Mouse (Mus musculus): Measurements from ENCODE around the gene Iqgap1.

GRCm38 (mm10) chr7:80863520-80863919 lies 37.7 kb upstream of the Iqgap1 start:
- TF ChIP-seq CTCF (IDR thresholded peaks at IDR 0.05; ENCODE audit: borderline replicate concordance, insufficient read depth, low read length): no peak
- TF ChIP-seq POLR2A (IDR thresholded peaks at IDR 0.05; ENCODE audit: low read depth, low read length): no peak
